12 mouse cellular contexts compared by ENCODE assay signal in the genomic region with DNA sequence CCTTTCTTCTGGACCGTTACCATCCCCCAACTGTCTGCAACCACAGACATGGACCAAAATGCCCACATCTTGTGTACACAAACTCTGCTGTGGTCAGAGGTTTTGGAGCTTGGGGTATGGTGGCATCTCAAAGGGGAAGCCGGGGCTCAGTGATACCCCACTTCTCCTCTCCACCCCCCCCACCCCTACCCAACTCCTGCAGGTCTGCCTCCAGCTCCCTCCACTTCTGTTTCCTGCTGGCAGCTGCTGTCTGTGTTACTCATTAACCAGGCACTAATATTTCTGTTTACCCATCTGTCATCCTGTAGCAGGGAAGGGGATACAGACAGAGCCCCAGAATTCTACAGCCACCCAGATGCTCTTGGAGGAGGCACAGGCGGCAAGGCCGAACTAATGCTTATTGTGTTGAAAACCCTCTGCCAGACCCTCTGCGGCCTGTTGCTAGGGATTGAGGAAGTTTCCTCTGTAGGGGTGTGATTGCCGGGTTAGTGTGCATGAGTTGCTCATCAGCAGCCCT. TPM values are rescaled to one million over a fixed set of nuclear protein-coding genes. Genes with fewer than 3 reads are reported as not detected.
DNase-seq lines count a peak whose midpoint lies in the region; ATAC-seq and TF ChIP-seq lines count a peak whose summit lies in the region.
"Had no signal": no experiment of that assay in that cellular context is flagged by ENCODE, and none has a peak within 500 bp of the region (broad histone marks: within the 10 kb centered on the region; RNA-seq: fewer than 3 reads in every experiment).

No protein-coding gene starts in this region.

- H3K9ac ChIP-seq in liver, adult 2 months (ENCODE audit: low read depth, low read length) = no peak overlapping the region

- H3K27ac ChIP-seq in liver, adult 2 months (replicated peaks; ENCODE audit: insufficient read depth, low read depth, low read length) = no peak overlapping the region
- H3K27ac ChIP-seq in left cerebral cortex, adult 2 months = no peak overlapping the region

- 43% methylated on average over 6 of the region's 6 CpGs for WGBS in lung, adult 2 months
- 13% methylated on average over 6 of the region's 6 CpGs for WGBS in liver, adult 2 months

- no peaks in the 10 kb centered on the region for H3K36me3 ChIP-seq in liver, adult 2 months (ENCODE audit: control insufficient read depth, insufficient read depth, low read length)
- no peaks in the 10 kb centered on the region for H3K36me3 ChIP-seq in splenic B cell, adult 2 months (ENCODE audit: control insufficient read depth, insufficient read depth, low read length, poor library complexity, severe bottlenecking)

- no peaks in the 10 kb centered on the region for H3K79me2 ChIP-seq in liver, adult 2 months (ENCODE audit: control insufficient read depth, insufficient read depth, low read length)

- peak; percentile 36 for DNase-seq in lung, adult 2 months
- no peak for DNase-seq in lung, postnatal 14 days
- peak; percentile 72 for DNase-seq in liver, adult 2 months (ENCODE audit: extremely low read depth, low read depth, low spot score)
- peak; percentile 17 for DNase-seq in splenic B cell, adult 2 months (ENCODE audit: low read depth, low spot score)
- no peak for DNase-seq in left cerebral cortex, adult 2 months (ENCODE audit: extremely low spot score in 1 of 2, low spot score in 2 of 2)
- DNase-seq in adrenal gland, postnatal 36 days = no peak
- no peak for DNase-seq in cerebellum, adult 8-10 months
- DNase-seq: spleen, adult 18-20 months had no signal

- TF ChIP-seq POLR2A in lung, adult 2 months (IDR thresholded peaks at IDR 0.05; ENCODE audit: borderline replicate concordance, extremely low read depth, low read depth, low read length) = no peak
- TF ChIP-seq POLR2A in liver, adult 2 months (IDR thresholded peaks at IDR 0.05; ENCODE audit: extremely low read depth, insufficient read depth, low read length) = no peak

- intact Hi-C loops in left cerebral cortex, adult 2 months (cut with DNase I) = no loop called here

- peak; percentile 81 to 89 for ATAC-seq in hematopoietic stem cell, adult 5-6 weeks (replicated peaks in 1 of 2; ENCODE audit: insufficient read depth in 1 of 2, low FRiP score in 2 of 2, low TSS enrichment in 1 of 2, low read depth in 1 of 2, poor library complexity in 2 of 2, severe bottlenecking in 2 of 2)
- ATAC-seq: Patski had no signal

- no peaks in the 10 kb centered on the region for H3K4me1 ChIP-seq in lung, adult 2 months (ENCODE audit: control insufficient read depth, insufficient read depth, low read length)
- H3K4me1 ChIP-seq in liver, adult 2 months (ENCODE audit: control insufficient read depth, insufficient read depth, low read length) = peaks cover 11% of the 10 kb centered on the region

- no peak for TF ChIP-seq CTCF in lung, adult 2 months (IDR thresholded peaks at IDR 0.05; ENCODE audit: insufficient read depth, low read length)
- no peak for TF ChIP-seq CTCF in liver, adult 2 months (IDR thresholded peaks at IDR 0.05; ENCODE audit: low read depth, low read length)
- TF ChIP-seq CTCF in left cerebral cortex, adult 2 months (IDR thresholded peaks at IDR 0.05) = no peak

- no peak overlapping the region for H3K4me3 ChIP-seq in lung, adult 2 months (replicated peaks; ENCODE audit: extremely low read depth, low read depth, low read length)
- no peak overlapping the region for H3K4me3 ChIP-seq in liver, adult 2 months (ENCODE audit: insufficient read depth, low read depth, low read length)
- H3K4me3 ChIP-seq in left cerebral cortex, adult 2 months = no peak overlapping the region

- H3K27me3 ChIP-seq in liver, adult 2 months (ENCODE audit: control insufficient read depth, insufficient read depth, low read length) = no peaks in the 10 kb centered on the region
- no peaks in the 10 kb centered on the region for H3K27me3 ChIP-seq in splenic B cell, adult 2 months (ENCODE audit: control insufficient read depth, insufficient read depth, low read length, poor library complexity, severe bottlenecking)
- H3K27me3 ChIP-seq: Patski had no signal

RNA-seq across cellular contexts. Expression of a gene that starts 11.2 kb away (rescaled TPM):
- polyA plus RNA-seq in lung, adult 2 months (2012; rRNA removed) = 3.0 and 5.2 TPM in 2 replicates
- 31.8 and 42.8 TPM in 2 replicates for total RNA-seq in hematopoietic stem cell, adult 5-6 weeks (2017)
- total RNA-seq in liver, adult 2 months (2014; rRNA removed) = 0.09 and 0.13 TPM in 2 replicates
- polyA plus RNA-seq in liver, adult 2 months (2012; rRNA removed) = 0.04 TPM in 1 of 2 replicates, not detected in the other
- not detected for total RNA-seq in left cerebral cortex, adult 2 months (2021)
- 1 to 10 TPM; 1.7 to 2.9 TPM for total RNA-seq in adrenal gland, postnatal 36 days (2021)
- polyA plus RNA-seq: embryonic facial prominence, embryonic 11.5 days; Patski had no signal

RNA-seq across cellular contexts. Expression of a gene that starts 24.7 kb away (rescaled TPM):
- polyA plus RNA-seq in lung, adult 2 months (2012; rRNA removed) = 307 TPM in 1 of 2 replicates, not detected in the other
- not detected in 2 replicates for total RNA-seq in hematopoietic stem cell, adult 5-6 weeks (2017)
- total RNA-seq in liver, adult 2 months (2014; rRNA removed) = not detected in 2 replicates
- not detected in 2 replicates for polyA plus RNA-seq in liver, adult 2 months (2012; rRNA removed)
- total RNA-seq in left cerebral cortex, adult 2 months (2021) = not detected
- 1 to 10 TPM in 1 of 2 experiments, not detected in 1; 2.8 TPM for total RNA-seq in adrenal gland, postnatal 36 days (2021)
- polyA plus RNA-seq: embryonic facial prominence, embryonic 11.5 days; Patski had no signal

RNA-seq across cellular contexts. Expression of a gene that starts 43.6 kb away (rescaled TPM):
- not detected in 2 replicates for polyA plus RNA-seq in lung, adult 2 months (2012; rRNA removed)
- total RNA-seq in hematopoietic stem cell, adult 5-6 weeks (2017) = not detected in 2 replicates
- total RNA-seq in liver, adult 2 months (2014; rRNA removed) = not detected in 2 replicates
- not detected in 2 replicates for polyA plus RNA-seq in liver, adult 2 months (2012; rRNA removed)
- not detected for total RNA-seq in left cerebral cortex, adult 2 months (2021)
- total RNA-seq in adrenal gland, postnatal 36 days (2021) = under 1 TPM in 1 of 2 experiments, not detected in 1; 0.33 TPM
- polyA plus RNA-seq: embryonic facial prominence, embryonic 11.5 days; heart, embryonic 16.5 days; Patski had no signal

RNA-seq across cellular contexts. Expression of a gene that starts 48.8 kb away (rescaled TPM):
- 43.8 and 486 TPM in 2 replicates for polyA plus RNA-seq in lung, adult 2 months (2012; rRNA removed)
- total RNA-seq in hematopoietic stem cell, adult 5-6 weeks (2017) = 5.8 TPM in 1 of 2 replicates, not detected in the other
- total RNA-seq in liver, adult 2 months (2014; rRNA removed) = not detected in 2 replicates
- polyA plus RNA-seq in liver, adult 2 months (2012; rRNA removed) = 0.44 TPM in 1 of 2 replicates, not detected in the other
- total RNA-seq in left cerebral cortex, adult 2 months (2021) = 1 to 10 TPM; 1.9 to 2.1 TPM
- 1 to 10 TPM; 2.4 to 2.5 TPM for total RNA-seq in adrenal gland, postnatal 36 days (2021)
- polyA plus RNA-seq: embryonic facial prominence, embryonic 11.5 days had no signal

RNA-seq across cellular contexts. Expression of a gene that starts 49.0 kb away (rescaled TPM):
- 0.78 and 1.3 TPM in 2 replicates for polyA plus RNA-seq in lung, adult 2 months (2012; rRNA removed)
- not detected in 2 replicates for total RNA-seq in hematopoietic stem cell, adult 5-6 weeks (2017)
- total RNA-seq in liver, adult 2 months (2014; rRNA removed) = not detected in 2 replicates
- 0.05 and 0.21 TPM in 2 replicates for polyA plus RNA-seq in liver, adult 2 months (2012; rRNA removed)
- total RNA-seq in left cerebral cortex, adult 2 months (2021) = not detected
- not detected for total RNA-seq in adrenal gland, postnatal 36 days (2021)
- polyA plus RNA-seq: embryonic facial prominence, embryonic 11.5 days; Patski had no signal

Comparison
In these comparisons a context has a peak if more than half of its experiments do, and no peak if none do; other contexts are left out.
1. DNase-seq: peak in lung, adult 2 months (single experiment), liver, adult 2 months (single experiment) and splenic B cell, adult 2 months (single experiment); none in lung, postnatal 14 days (single experiment), left cerebral cortex, adult 2 months (0 of 2), adrenal gland, postnatal 36 days (0 of 2) and cerebellum, adult 8-10 months (single experiment).